Mouse (Mus musculus): ENCODE results near the gene Prpf40b. TPM values are rescaled to one million over a fixed set of nuclear protein-coding genes. Genes with fewer than 3 reads are reported as not detected.

Prpf40b gene
- total RNA-seq, 2 experiments from 2014 or later, result 88.1 to 104 TPM

- DNase-seq (ENCODE audit: low spot score in 2 of 2), result no peak
- intact Hi-C loops (cut with DNase I), result no loop called here
Measured at GRCm38 (mm10) chr15:99352306-99352705, 57.4 kb downstream of the Prpf40b start.

GRCm38 (mm10) chr15:99355660-99356059, 60.8 kb downstream of the Prpf40b start:
- no peak for DNase-seq (ENCODE audit: low spot score in 2 of 2)
- intact Hi-C loops (cut with DNase I), result no loop called here

GRCm38 (mm10) chr15:99356462-99356861, 61.6 kb downstream of the Prpf40b start:
- no peak for DNase-seq (ENCODE audit: low spot score in 2 of 2)
- intact Hi-C loops (cut with DNase I), result no loop called here

- DNase-seq (ENCODE audit: low spot score in 2 of 2), result no peak
- intact Hi-C loops (cut with DNase I), result no loop called here
Measured at GRCm38 (mm10) chr15:99358952-99359351, 64.1 kb downstream of the Prpf40b start.

- DNase-seq (ENCODE audit: low spot score in 2 of 2), result no peak
- intact Hi-C loops (cut with DNase I), result no loop called here
Measured at GRCm38 (mm10) chr15:99364022-99364530, 69.2 kb downstream of the Prpf40b start.

GRCm38 (mm10) chr15:99364921-99365320, 70.0 kb downstream of the Prpf40b start:
- intact Hi-C loops (cut with DNase I), result no loop called here
- DNase-seq (ENCODE audit: low spot score in 2 of 2), result no peak

Other genes starting within 250 kb of the Prpf40b start
- 1 to 10 TPM in 1 of 2 experiments, under 1 TPM in 1; 0.97 to 1.8 TPM for gene Prph, start 239.9 kb upstream of the Prpf40b start, total RNA-seq (2021)
- gene Troap, start 220.5 kb upstream of the Prpf40b start, total RNA-seq (2021), result under 1 TPM in 1 of 2 experiments, not detected in 1; 0.32 TPM
- gene C1ql4, start 207.3 kb upstream of the Prpf40b start, total RNA-seq (2021), result not detected
- gene Dnajc22, start 201.9 kb upstream of the Prpf40b start, total RNA-seq (2021), result under 1 TPM; 0.25 to 0.27 TPM
- gene Spats2, start 169.2 kb upstream of the Prpf40b start, total RNA-seq (2021), result 10 to 100 TPM; 35.2 to 37.5 TPM
- gene Kcnh3, start 70.2 kb upstream of the Prpf40b start, total RNA-seq (2021), result 100 to 1,000 TPM; 173 to 180 TPM
- 10 to 100 TPM; 80.9 to 91.9 TPM for gene Mcrs1, start 43.1 kb upstream of the Prpf40b start, total RNA-seq (2021)
- 1 to 10 TPM; 1.7 to 1.8 TPM for gene Fam186b, start 801 bp downstream of the Prpf40b start, total RNA-seq (2021)
- 10 to 100 TPM; 10.6 to 10.8 TPM for gene Fmnl3, start 75.4 kb downstream of the Prpf40b start, total RNA-seq (2021)
- 100 to 1,000 TPM; 319 to 339 TPM for gene Tmbim6, start 97.8 kb downstream of the Prpf40b start, total RNA-seq (2021)
- 10 to 100 TPM; 19.4 to 21.4 TPM for gene Nckap5l, start 162.7 kb downstream of the Prpf40b start, total RNA-seq (2021)
- gene Bcdin3d, start 179.6 kb downstream of the Prpf40b start, total RNA-seq (2021), result 1 to 10 TPM; 3.9 to 6.6 TPM
- gene Faim2, start 233.1 kb downstream of the Prpf40b start, total RNA-seq (2021), result 100 to 1,000 TPM; 365 to 407 TPM

All from left cerebral cortex, postnatal 36 days (tissue).